Mouse (Mus musculus): ENCODE results near the gene Spp2.
A peak's percentile ranks its signal among the peaks of the same experiment; 100 is the strongest.
"Not testable (repeated sequence)": the region's sequence is repeated elsewhere in the genome, so short reads cannot be mapped to it uniquely, and the experiment has no call there.

Spp2 gene

DNA sequence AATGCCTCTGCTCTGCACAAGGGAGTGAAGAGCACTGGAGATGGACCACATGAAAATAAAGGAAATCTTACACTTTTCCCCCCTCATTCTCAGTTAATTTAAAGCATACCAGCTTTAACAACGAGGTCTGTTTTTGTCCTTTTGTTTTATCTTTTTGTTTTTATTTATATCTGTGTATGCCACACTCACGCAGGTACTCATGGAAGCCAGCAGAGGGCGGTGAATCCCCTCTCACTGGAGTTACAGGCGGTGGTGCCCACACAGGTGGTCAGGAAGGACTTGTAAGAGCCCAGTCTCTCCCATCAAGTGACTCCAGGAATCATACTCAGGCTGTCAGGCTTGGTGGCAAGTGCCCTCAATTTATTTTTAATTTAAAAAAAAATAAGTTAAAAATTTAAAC, 27.3 kb downstream of the Spp2 start:
- DNase-seq (ENCODE audit: low spot score), result no peak

DNA sequence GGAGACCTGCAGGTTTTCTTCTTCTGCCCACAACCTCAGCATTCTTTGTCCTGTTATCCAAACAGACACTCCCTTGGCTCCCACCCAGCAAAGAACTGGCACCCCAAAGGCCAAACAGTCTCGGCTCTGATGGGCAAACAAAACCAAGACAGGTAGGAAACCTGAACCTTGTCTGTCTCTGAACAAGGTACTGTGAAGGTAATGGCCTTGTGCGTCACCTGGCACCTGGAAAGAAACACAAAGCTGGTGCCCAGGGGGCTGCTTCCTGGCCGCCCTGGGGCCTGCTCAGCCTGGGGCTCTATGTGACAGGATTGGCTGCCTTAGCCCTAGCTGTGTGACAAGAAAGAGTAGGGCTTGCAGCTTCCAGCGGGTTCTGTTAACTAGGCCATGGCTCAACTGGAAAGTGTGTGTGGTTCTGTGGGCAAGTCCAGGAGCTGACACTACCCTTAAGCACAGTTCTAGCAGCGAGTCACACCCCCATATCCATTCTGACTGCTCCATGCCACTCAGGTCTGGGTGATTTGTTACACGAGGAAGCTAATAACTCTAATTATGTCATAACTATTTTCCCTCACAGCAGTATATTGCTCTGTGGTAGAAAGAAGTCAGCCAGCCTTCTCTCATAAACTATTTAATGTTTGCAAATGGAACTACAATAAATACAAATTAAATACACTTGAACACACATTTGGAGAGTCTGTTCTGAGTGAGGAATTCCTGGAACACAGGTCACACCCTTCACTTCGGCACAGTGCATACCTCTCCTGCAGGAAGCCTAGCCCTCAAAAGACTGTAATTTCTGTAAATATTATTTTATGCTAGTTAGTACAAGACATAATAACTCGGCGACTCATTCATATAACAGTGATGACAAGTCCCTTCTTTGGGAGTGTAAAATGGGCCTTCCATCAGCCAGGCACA, 30.7 kb downstream of the Spp2 start:
- no peak for DNase-seq (ENCODE audit: low spot score)

DNA sequence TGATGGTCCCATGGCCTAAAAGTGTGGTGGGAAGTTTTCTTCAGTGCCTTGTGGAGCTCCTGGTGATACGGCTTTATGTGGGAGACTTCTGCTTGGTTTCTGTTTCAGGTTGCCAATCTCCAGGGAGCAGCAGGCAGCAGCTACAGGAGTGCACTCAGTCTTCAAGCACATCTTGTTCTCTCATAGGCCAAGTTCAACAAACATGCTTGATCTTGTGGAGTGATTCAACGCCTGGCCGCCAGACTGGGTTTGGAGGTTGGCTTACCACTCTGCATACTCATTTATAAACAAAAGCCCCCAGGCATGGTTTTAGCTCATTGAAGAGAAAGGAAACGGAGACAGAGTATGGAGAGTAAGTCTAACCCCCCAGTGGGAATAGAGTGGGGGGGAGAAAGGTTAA, 36.6 kb downstream of the Spp2 start:
- DNase-seq (ENCODE audit: low spot score), result no peak

DNA sequence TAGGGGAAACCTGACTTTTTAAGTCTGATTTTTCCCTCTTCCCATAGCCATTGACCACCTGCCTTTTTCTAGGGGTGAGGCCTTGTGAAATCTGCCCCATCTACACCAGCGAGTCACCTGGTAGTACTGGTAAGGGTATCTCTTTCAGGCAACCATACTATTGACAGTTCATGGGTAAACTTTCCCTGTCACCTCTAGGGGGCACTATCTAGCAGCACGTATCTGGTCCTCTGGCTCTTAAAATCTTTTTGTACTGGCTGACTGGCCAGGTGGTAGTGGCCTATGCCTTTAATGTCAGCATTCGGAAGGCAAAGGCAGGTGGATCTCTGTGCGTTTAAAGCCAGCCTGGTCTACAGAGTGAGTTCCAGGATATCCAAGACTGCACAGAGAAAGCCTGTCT, 38.6 kb downstream of the Spp2 start:
- no peak for DNase-seq (ENCODE audit: low spot score)

DNA sequence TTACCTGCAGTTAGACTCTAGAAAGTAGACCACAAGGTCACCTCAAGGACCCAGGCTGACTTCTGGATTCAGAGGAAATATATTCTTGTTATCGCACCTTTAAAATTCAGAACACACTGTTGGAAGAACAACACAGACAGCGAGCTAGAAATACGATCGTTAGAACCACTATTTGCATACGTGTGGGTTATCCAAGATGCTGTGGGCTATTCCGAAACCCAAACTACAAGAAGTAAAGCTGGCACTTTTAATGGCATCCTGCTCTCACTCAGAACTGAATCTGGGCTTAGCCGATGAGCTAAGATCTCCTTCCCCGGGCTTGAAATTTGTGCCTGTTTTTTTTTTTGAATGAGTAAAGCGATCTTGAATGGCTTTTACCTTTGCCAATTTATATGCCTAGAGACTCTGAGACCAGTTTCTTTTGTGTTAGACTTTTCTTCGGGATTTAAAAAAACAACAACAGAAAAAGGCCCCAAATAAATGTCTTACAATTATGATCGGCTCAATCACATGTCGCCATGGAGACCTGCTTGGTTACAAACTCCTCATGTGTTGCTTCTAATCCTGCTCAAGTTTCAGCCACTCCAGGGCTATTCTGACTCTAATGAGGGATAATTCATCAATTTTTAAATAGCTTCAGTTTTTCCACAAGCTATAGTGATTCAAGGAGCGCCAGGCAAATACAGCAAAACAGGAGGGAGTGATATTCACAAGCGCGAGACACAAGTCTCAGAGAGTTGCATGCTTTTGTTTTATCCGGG, 39.7 kb downstream of the Spp2 start:
- no peak for DNase-seq (ENCODE audit: low spot score)

DNA sequence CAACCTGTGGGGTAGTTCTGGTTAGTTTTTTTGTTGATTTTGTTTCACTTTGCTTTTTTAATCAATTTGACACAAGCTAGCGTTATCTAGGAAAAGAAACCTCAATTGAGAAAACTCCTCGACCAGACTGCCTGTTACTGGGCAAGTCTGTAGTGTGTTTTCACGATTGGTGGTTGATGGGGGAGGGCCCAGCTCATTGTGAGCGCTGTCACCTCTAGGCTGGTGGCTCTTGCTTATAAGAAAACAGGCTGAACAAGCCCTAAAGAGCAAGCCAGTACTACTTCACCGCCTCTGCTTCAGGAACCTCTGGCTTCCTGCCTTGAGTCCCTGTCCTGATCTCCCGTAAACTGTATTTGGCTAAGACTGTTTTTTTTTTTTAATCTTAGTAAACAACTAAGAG, 40.7 kb downstream of the Spp2 start:
- no peak for DNase-seq (ENCODE audit: low spot score)

DNA sequence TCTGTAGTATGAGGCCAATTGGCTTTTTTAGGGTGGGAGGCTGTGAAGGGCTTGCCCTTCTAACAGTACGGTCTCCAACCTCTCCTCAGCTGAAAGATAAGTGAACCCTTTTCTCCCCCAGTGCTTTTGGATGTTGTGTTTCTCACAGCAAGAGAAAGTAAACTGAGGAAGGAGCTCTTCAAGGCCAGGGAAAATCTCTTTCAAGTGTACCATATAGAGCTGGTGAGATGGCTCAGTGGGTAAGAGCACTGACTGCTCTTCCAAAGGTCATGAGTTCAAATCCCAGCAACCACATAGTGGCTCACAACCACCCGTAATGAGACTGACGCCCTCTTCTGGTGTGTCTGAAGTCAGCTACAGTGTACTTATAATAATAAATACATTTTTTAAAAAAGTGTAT, 41.3 kb downstream of the Spp2 start:
- not testable (repeated sequence) for DNase-seq (ENCODE audit: low spot score)

DNA sequence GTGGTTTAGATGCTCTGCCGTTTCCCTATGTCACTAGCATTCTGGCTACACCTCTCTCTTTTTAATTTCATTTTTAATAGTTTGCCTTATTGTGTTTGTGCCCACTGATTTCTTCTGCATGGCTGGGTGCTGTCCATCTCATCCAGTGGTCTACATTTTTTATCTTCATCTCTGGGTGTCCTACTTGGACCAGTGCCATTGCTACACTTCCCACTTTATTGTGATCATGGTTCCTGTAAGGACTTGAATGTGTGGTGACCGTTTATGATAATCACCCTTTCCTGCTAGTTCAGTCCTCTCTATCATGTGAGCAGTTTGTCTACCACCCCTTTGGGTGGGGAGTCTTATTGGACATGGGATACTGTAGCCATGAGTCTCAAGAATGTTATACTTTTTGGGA, 43.0 kb downstream of the Spp2 start:
- DNase-seq (ENCODE audit: low spot score), result no peak

DNA sequence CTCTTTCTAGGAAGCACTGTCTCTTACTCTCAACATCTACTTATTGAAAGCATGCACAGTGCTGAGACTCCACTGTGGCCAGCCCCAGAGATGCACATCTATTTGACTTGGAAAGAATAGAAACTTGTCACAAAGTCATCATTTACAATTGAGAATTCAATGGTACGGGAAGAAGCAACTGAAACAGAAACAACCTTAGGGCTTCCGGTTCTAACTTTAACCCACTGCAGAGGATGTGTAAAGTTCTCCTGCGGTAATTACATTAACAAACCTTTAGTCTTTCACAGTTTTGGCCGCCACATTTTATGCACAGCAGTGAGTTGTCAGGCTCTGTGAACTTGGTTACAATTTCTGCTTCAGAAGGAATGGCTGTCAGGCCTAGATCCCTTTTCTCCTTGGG, 43.9 kb downstream of the Spp2 start:
- DNase-seq (ENCODE audit: low spot score), result no peak

DNA sequence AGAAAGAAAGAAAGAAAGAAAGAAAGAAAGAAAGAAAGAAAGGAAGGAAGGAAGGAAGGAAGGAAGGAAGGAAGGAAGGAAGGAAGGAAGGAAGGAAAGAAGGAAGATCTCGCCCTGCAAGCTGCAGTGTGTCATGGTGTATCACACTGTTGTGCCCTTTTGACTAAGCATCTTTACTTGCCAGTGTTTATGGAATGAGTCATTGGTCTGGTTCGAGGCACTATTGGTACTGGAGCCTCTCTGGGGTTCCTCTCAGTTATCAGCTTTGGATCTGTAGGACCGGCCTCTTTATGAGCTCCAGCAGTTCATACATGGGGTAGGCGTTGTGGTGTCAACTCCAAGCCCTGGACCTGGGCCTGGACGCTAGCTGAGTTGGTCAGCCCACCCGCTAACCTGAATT, 45.4 kb downstream of the Spp2 start:
- no peak for DNase-seq (ENCODE audit: low spot score)

DNA sequence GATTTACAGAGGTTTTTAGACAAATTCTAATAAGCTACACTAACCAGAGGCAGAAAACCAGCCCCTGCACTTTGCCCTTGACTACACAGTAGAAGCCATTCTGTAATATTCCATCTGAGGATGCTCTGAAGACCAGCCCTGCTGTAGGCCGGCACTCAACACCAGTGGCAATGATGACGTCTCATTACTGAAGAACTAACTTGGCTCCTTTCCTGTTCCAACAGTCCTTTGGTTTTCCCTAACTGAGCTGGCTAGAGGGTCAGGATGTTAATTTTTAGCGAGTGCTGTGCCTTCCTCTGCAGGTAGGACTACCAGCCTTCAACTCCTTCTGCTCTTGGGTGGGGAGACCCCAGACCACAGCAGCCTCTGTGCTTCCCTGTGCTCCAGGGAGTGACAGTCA, 47.9 kb downstream of the Spp2 start:
- DNase-seq (ENCODE audit: low spot score), result no peak

DNA sequence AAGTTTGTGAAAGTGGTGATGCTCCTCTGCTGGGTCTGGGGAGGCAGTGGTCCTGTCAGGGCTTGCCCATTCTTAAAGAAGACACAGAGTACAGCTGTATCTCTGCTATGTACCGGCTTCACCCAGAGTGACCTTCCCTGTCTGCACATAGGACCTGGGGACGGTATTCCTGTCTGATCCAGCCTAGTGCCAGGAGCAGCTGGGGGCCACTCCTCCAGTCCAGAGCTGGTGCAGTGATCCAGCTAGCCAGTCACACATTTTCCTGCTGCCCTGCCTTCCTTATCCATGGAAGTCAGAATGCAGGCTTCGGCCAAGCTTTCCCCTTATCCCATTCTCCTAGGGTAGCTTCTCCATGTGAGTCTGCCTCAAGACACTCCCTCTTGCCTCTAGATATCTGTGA, 49.0 kb downstream of the Spp2 start:
- DNase-seq (ENCODE audit: low spot score), result no peak

DNA sequence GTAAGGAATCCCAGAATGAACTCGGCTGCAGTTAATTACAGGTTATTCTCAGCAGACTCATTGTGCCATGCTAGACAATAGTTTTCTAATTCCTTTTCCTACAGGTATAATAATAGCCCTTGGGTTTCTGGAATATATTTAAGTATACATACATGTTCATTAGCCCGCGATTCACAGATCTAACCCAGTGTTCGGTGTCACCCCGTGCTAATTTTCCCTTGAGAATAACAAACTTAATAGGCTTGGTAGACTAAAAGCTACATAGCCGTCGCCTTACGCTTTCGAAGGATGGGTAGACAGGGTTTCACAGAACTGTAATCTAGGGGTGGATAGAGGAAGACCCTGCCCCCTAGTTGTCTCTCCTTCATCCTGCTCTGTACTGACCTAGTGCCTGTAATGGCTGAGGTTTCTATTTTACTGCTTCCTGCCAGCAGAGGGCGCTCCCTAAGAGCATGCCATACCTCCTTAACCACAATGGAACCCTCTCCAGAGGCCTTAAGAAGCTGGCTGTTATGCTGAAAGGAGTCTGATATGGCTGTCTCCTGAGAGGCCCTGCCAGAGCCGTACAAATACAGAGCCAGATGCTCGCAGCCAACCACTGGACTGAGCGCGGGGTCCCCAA, 49.8 kb downstream of the Spp2 start:
- peak; percentile 71 for DNase-seq (ENCODE audit: low spot score)

DNA sequence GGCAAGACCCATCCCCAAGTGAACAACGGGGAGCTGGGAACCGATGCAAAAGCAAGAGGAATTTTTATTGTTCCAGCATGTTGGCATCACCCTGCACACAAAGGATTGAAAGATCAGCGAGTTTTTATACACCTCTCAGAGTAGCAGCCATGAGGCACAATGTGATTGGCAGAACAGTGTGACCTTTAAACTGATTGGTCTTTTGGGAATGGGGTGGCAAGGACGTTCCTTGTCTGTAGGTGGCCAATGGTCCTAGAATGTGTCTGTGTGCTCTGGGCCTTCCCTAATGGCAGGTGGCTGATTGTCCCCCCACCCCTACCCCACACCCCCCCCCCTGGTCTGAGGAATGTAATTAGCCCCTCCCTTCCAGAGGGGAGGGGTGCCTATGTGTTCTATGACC, 52.4 kb downstream of the Spp2 start:
- no peak for DNase-seq (ENCODE audit: low spot score)

DNA sequence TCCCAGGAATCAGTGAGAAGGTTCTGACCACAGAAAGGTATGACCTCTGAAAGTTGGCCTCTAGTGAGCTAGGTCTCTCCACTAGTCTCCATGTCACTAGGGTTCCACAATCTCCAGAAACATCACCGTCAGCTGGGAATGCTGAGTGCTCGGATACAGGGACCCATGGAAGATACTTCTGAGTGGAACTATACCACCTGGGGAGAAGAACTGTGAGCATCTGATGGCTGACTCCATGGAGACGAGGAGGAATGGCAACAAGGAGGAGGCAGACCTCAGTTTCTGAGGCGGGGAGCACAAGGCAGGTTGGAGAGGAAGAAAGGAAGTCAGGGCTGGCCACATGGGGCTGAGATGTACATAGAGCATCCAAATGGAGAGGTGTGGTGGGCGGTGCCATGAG, 52.9 kb downstream of the Spp2 start:
- no peak for DNase-seq (ENCODE audit: low spot score)

DNA sequence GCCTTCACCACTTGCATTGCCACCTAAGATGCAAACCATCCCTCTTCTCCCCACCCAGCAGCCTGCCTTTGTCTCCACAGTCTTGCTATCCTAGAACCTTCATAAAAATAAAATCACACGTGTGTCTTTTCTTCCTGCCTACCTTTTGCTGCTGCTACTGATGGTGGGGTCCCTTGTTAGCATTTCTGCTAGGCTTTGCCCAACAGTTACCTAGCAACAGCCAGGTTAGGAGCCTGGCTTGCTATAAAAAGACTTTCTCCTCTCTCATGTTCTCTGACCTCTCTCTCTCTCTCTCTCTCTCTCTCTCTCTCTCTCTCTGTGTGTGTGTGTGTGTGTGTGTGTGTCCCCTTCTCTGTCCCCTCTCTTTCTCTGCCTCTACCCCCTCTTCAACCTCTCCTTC, 54.3 kb downstream of the Spp2 start:
- no peak for DNase-seq (ENCODE audit: low spot score)

DNA sequence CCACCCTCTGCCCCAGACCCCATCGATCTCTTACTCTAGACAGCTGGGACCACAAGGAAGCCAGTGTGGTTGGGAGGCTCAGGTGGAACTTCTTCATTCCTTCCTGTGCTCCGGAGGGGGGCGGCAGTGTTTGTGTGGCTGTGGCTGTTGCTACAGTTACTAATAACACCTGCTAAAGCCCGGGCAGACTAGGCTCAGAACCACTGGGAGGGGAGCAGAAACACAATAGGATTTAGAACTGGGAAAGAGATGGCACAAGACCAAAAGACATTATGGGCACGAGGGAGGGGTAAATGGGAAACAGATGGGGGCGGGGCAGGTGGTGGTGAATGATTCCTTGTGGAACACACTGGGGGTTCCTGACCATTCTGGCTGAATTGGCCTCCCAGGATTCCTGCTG, 55.7 kb downstream of the Spp2 start:
- no peak for DNase-seq (ENCODE audit: low spot score)

DNA sequence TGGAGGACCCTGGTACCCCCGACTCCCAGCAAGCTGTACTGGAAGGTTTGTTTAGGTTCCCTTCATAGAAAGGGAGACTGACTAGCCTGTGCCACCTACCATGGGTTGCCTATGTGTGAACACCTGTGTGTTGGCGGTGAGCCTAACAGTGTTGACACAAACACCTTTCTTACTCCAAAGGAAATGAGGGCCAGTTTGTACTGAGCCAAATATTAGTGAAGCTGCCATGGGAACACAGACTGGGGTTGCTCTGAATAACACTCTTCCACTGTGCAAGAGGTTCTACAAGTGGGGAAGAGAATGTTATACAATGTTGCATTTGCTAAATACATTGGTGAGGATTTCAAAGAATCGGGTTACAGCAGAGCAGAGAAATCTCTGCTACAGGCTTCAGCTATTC, 56.5 kb downstream of the Spp2 start:
- no peak for DNase-seq (ENCODE audit: low spot score)

DNA sequence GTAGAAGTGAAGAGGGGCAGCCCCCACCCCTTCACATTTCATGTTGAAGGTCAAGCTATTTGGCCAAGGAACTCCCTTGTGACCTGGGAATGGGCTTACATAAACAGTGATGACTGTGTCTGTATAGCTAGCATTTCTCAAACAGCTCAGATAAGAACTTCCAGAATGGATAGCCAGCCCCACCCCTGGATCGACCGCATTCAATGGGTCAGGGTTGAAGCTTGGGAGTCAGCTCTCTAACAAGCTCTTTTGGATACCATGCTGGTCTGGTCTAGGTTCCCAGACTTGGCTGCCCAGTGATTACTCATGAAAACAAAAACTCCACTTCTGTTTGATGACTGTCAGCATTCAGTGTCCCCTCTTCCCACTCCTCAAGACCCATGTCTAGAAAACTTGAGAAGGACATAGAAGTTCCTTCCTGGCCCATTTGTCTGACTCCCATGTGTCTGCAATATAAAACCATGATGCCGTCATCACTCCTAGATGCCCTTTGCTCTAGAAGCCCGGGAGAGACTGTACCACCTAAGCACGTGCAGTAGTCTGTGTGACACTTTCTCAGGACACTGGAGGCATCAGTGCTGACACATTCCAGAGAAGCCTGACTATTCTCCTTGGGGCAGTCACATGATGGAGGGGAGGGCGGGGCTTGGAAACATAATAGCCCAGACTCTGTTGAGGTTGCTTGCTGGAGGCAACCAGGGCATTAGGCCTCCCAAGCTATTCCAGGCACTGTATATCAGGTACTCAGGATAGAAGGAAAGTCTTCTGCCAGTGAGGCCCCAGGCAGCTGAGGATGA, 57.5 kb downstream of the Spp2 start:
- no peak for DNase-seq (ENCODE audit: low spot score)

DNA sequence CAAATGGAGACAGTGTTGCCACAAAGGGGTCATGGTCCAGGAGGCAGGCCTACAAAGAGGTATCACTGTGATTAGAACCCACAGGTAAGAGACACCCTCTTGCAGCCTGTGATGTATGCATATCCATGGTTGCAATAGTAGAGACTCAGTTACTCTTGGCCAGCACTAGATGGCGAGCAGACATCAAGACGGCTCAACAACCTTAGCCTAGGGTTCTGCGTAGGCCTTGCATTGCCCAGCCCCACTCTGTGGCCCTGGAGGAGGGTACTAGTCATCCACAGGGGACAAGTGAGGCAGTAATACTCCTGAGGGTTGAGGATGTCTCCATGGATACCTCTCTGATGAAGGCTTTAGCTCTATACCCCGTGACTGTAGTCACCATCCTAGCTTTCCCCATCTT, 59.0 kb downstream of the Spp2 start:
- DNase-seq (ENCODE audit: low spot score), result no peak

DNA sequence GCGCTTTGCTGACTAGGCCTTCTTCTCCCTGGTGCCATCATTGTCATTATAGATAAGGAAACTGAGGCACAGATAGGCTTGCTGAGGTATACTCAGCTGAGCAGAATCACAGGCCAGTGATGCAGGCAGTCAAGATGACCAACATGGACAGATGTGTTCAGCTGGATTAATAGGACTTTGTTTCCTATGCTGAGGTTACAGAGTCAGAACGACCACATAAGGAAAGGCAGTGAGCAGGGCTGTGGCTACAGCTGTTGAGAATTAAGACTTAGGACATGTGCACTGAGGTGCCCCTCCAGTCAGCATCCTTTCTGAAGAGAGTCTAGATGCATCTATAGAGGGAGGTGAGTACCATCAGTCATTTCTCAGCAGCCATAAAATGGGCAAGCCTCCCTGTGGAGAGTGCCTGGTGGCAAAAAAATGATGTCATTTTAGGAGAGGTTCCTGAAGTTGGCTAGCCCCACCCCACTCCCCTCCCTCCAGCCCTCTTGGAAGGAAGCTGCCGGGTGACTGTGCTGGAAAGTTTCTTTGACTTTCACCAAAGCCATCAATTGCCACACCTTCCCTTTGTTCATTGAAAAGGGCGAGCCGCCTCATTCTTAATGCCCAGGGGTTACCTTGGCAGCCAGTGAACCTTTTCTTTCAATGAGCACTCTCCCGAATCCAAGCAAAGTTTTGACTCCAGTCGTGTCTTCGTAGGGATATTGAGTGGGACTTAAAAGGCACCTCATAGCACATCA, 59.7 kb downstream of the Spp2 start:
- no peak for DNase-seq (ENCODE audit: low spot score)

DNA sequence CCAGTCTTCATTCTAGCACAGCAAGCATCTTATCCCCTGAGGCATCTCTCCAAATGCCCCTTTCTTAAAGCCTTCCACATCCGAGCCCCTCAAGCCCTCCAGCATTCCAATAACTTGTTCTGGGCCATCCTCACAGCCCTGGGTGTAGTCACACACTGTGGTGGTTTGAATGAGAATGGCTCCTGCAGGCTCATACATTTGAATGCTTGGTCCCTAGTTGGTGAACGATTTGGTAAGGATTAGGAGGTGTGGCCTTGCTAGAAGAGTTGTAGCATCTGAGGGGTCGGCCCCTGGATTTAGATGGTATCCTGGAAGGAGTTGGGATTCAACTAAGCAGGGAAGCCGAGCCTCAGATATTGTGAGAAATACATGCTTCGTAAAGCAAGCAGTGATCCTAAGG, 61.1 kb downstream of the Spp2 start:
- DNase-seq (ENCODE audit: low spot score), result no peak
